ENCODE assay signal across 15 mouse cellular contexts in genomic region chr15:83407502-83407901, GRCm38 (mm10).
"Had no signal": no experiment of that assay in that cellular context is flagged by ENCODE, and none has a peak within 500 bp of the region (broad histone marks: within the 10 kb centered on the region; RNA-seq: fewer than 3 reads in every experiment).

No protein-coding gene starts in this region.

- H3K9me3 ChIP-seq: limb, embryonic 15.5 days; liver, embryonic 12.5 days; midbrain, embryonic 13.5 days; neural tube, embryonic 12.5 days had no signal

- H3K4me3 ChIP-seq: limb, embryonic 15.5 days; liver, embryonic 12.5 days; midbrain, embryonic 13.5 days; neural tube, embryonic 12.5 days had no signal

- ATAC-seq: liver, embryonic 12.5 days; midbrain, embryonic 13.5 days had no signal

- DNase-seq: kidney, adult 11 months; kidney, adult 9 months; kidney, postnatal 36 days; layer of hippocampus, adult 9-11 months; layer of hippocampus, postnatal 36 days; lung, embryonic 14.5 days; right cerebral cortex, postnatal 4 days; spleen, adult 18-20 months; thymus, adult 2 months; thymus, postnatal 36 days had no signal

- H3K27me3 ChIP-seq: limb, embryonic 15.5 days; liver, embryonic 12.5 days; midbrain, embryonic 13.5 days; neural tube, embryonic 12.5 days had no signal

- H3K36me3 ChIP-seq: limb, embryonic 15.5 days; midbrain, embryonic 13.5 days; neural tube, embryonic 12.5 days had no signal

- H3K4me2 ChIP-seq: limb, embryonic 15.5 days; liver, embryonic 12.5 days; lung, embryonic 14.5 days; midbrain, embryonic 13.5 days; neural tube, embryonic 12.5 days had no signal

- H3K27ac ChIP-seq: kidney, postnatal 0 days; limb, embryonic 15.5 days; liver, embryonic 12.5 days; midbrain, embryonic 13.5 days; neural tube, embryonic 12.5 days had no signal

- H3K9ac ChIP-seq: limb, embryonic 15.5 days; liver, embryonic 12.5 days; lung, embryonic 14.5 days; midbrain, embryonic 13.5 days; neural tube, embryonic 12.5 days had no signal
